In genomic region chr15:27659592-27660244, GRCm38 (mm10) we compare ENCODE assay signal across 9 mouse cellular contexts. TPM values are rescaled to one million over a fixed set of nuclear protein-coding genes. Genes with fewer than 3 reads are reported as not detected.
A peak's percentile ranks its signal among the peaks of the same experiment; 100 is the strongest.
DNase-seq lines count a peak whose midpoint lies in the region; ATAC-seq lines count a peak whose summit lies in the region.
"Had no signal": no experiment of that assay in that cellular context is flagged by ENCODE, and none has a peak within 500 bp of the region (broad histone marks: within the 10 kb centered on the region; RNA-seq: fewer than 3 reads in every experiment).

No protein-coding gene starts in this region.

- no peaks in the 10 kb centered on the region for H3K9me3 ChIP-seq in hindbrain, embryonic 16.5 days (ENCODE audit: control insufficient read depth, low read length)

- no peak overlapping the region for H3K9ac ChIP-seq in hindbrain, embryonic 16.5 days (ENCODE audit: low read depth, low read length)

- 46% methylated on average over 17 of the region's 17 CpGs for WGBS in hindbrain, embryonic 16.5 days

- H3K4me2 ChIP-seq in hindbrain, embryonic 16.5 days (ENCODE audit: low read length) = no peak overlapping the region

- H3K4me1 ChIP-seq in hindbrain, embryonic 16.5 days (ENCODE audit: control insufficient read depth, insufficient read depth, low read depth, low read length) = no peaks in the 10 kb centered on the region

- no peak overlapping the region for H3K27ac ChIP-seq in hindbrain, embryonic 16.5 days (ENCODE audit: low read depth, low read length)

- no peaks in the 10 kb centered on the region for H3K36me3 ChIP-seq in hindbrain, embryonic 16.5 days (ENCODE audit: control insufficient read depth, insufficient read depth, low read length)

- peak; percentile 71 for ATAC-seq in hindbrain, embryonic 16.5 days
- ATAC-seq in megakaryocyte, adult 5-6 weeks (ENCODE audit: poor library complexity, severe bottlenecking) = peak; percentile 71

- no peaks in the 10 kb centered on the region for H3K27me3 ChIP-seq in hindbrain, embryonic 16.5 days (replicated peaks; ENCODE audit: control insufficient read depth, insufficient read depth, low read length)

- H3K4me3 ChIP-seq in hindbrain, embryonic 16.5 days (ENCODE audit: low read length) = no peak overlapping the region
- H3K4me3 ChIP-seq: myocyte had no signal

- peak; percentile 87 for DNase-seq in T-cell, adult 2 months (ENCODE audit: low spot score)
- DNase-seq in cerebellum, postnatal 10 days = peak; percentile 94 to 96
- DNase-seq in frontal cortex, postnatal 14 days (ENCODE audit: low spot score in 2 of 2) = peak; percentile 75 to 88
- peak; percentile 84 to 88 for DNase-seq in layer of hippocampus, postnatal 36 days
- peak; percentile 93 to 94 for DNase-seq in right cerebral cortex, adult 2 months (ENCODE audit: low spot score in 2 of 2)
- peak; percentile 55 for DNase-seq in urinary bladder, postnatal 10 days (ENCODE audit: low spot score)

RNA-seq across cellular contexts. Expression of gene Otulinl, which starts 21.7 kb away (rescaled TPM):
- polyA plus RNA-seq in hindbrain, embryonic 16.5 days (2015; fragmentation: Nextera tagmentation; extraction: Ambion mirVana) = 14.8 and 16.2 TPM in 2 replicates
- 10 to 100 TPM; 30.0 to 33.1 TPM for total RNA-seq in layer of hippocampus, postnatal 36 days (2021)
- 215 and 219 TPM in 2 replicates for total RNA-seq in megakaryocyte, adult 5-6 weeks (2015)
- total RNA-seq in megakaryocyte, adult 5-6 weeks (2017) = 83.1 and 85.6 TPM in 2 replicates

RNA-seq across cellular contexts. Expression of gene Otulin, which starts 29.2 kb away (rescaled TPM):
- polyA plus RNA-seq in hindbrain, embryonic 16.5 days (2015; fragmentation: Nextera tagmentation; extraction: Ambion mirVana) = 12.3 and 24.2 TPM in 2 replicates
- total RNA-seq in layer of hippocampus, postnatal 36 days (2021) = 10 to 100 TPM; 18.4 to 19.4 TPM
- total RNA-seq in megakaryocyte, adult 5-6 weeks (2015) = 69.0 and 83.8 TPM in 2 replicates
- 40.1 and 40.6 TPM in 2 replicates for total RNA-seq in megakaryocyte, adult 5-6 weeks (2017)
